Mouse (Mus musculus): ENCODE data around the gene Slc12a4. TPM values are rescaled to one million over a fixed set of nuclear protein-coding genes. Genes with fewer than 3 reads are reported as not detected.
"Not testable (repeated sequence)": the region's sequence is repeated elsewhere in the genome, so short reads cannot be mapped to it uniquely, and the experiment has no call there.

Slc12a4 gene
- polyA plus RNA-seq (2016; fragmentation: Nextera tagmentation; extraction: Ambion mirVana) = 18.7 and 19.3 TPM in 2 replicates

- WGBS = under 1% methylated on average over 47 of the region's 47 CpGs
- peaks cover 43% of the 10 kb centered on the region for H3K27me3 ChIP-seq (ENCODE audit: insufficient read depth, poor library complexity, severe bottlenecking)
- no peaks in the 10 kb centered on the region for H3K36me3 ChIP-seq
- peak within 1 kb of the TSS; percentile 77 for H3K4me3 ChIP-seq
- peaks cover 33% of the 10 kb centered on the region for H3K4me1 ChIP-seq (replicated peaks)
- peak within 1 kb of the TSS; percentile 87 for H3K27ac ChIP-seq
- DNase-seq (ENCODE audit: low spot score) = peak; percentile 80
- no peaks in the 10 kb centered on the region for H3K9me3 ChIP-seq
Observed at GRCm38 (mm10) chr8:105965905-105966341, at the start of gene Slc12a4. TSS of gene Slc12a4 (minus strand) at chr8:105966097.

GRCm38 (mm10) chr8:106012203-106012602 is 46.3 kb upstream of the Slc12a4 start:
- not testable (repeated sequence) for DNase-seq (ENCODE audit: low spot score); H3K9me3 ChIP-seq; H3K27me3 ChIP-seq (ENCODE audit: insufficient read depth, poor library complexity, severe bottlenecking)
- WGBS = 84% methylated on average over 8 of the region's 8 CpGs
- Histone ChIP-seq H3K4me3 (peak overlapping the region; percentile 100), H3K27ac (peak overlapping the region; percentile 93; the same call in 1 of the 2 replicates), H3K36me3 (peaks cover 33% of the 10 kb centered on the region), H3K4me1 (replicated peaks) (peaks cover 23% of the 10 kb centered on the region)

GRCm38 (mm10) chr8:106011643-106011986 is 45.7 kb upstream of the Slc12a4 start, which contains the start of gene Ddx28:
TSS of gene Ddx28 (minus strand) at chr8:106011882.
- WGBS = 3% methylated on average over 6 of the region's 6 CpGs
- H3K36me3 ChIP-seq = peaks cover 28% of the 10 kb centered on the region
- peaks cover 23% of the 10 kb centered on the region for H3K4me1 ChIP-seq (replicated peaks)
- peak within 1 kb of the TSS; percentile 93 for H3K27ac ChIP-seq
- H3K9me3 ChIP-seq = no peaks in the 10 kb centered on the region
- DNase-seq (ENCODE audit: low spot score) = no peak
- no peaks in the 10 kb centered on the region for H3K27me3 ChIP-seq (ENCODE audit: insufficient read depth, poor library complexity, severe bottlenecking)
- peak within 1 kb of the TSS; percentile 100 for H3K4me3 ChIP-seq

- H3K27ac ChIP-seq = peak overlapping the region; percentile 93
- WGBS = 2% methylated on average over 74 of the region's 74 CpGs
- H3K4me3 ChIP-seq = peak overlapping the region; percentile 100
- H3K4me1 ChIP-seq (replicated peaks) = peaks cover 23% of the 10 kb centered on the region
- H3K36me3 ChIP-seq = peaks cover 24% of the 10 kb centered on the region
- no peaks in the 10 kb centered on the region for H3K9me3 ChIP-seq
- no peaks in the 10 kb centered on the region for H3K27me3 ChIP-seq (ENCODE audit: insufficient read depth, poor library complexity, severe bottlenecking)
- peak; percentile 93 for DNase-seq (ENCODE audit: low spot score)
Observed at GRCm38 (mm10) chr8:106010748-106011642, 45.1 kb upstream of the Slc12a4 start.

GRCm38 (mm10) chr8:106007891-106008290 is 42.0 kb upstream of the Slc12a4 start:
- not testable (repeated sequence) for H3K9me3 ChIP-seq; DNase-seq (ENCODE audit: low spot score); H3K27ac ChIP-seq; H3K4me3 ChIP-seq; H3K27me3 ChIP-seq (ENCODE audit: insufficient read depth, poor library complexity, severe bottlenecking)
- Histone ChIP-seq H3K4me1 (replicated peaks) (peaks cover 23% of the 10 kb centered on the region), H3K36me3 (peaks cover 17% of the 10 kb centered on the region)
- 60% methylated on average over 3 of the region's 3 CpGs for WGBS

- Histone ChIP-seq H3K4me1 (replicated peaks) (peaks cover 22% of the 10 kb centered on the region), H3K27me3 (ENCODE audit: insufficient read depth, poor library complexity, severe bottlenecking) (no peaks in the 10 kb centered on the region), H3K4me3 (no peak overlapping the region), H3K9me3 (no peaks in the 10 kb centered on the region), H3K27ac (no peak overlapping the region), H3K36me3 (peaks cover 17% of the 10 kb centered on the region)
- WGBS = 80% methylated on average over 3 of the region's 3 CpGs
- DNase-seq (ENCODE audit: low spot score) = no peak
Observed at GRCm38 (mm10) chr8:106007135-106007534, 41.2 kb upstream of the Slc12a4 start.

- 84% methylated on average over 4 of the region's 4 CpGs for WGBS
- H3K27me3 ChIP-seq (ENCODE audit: insufficient read depth, poor library complexity, severe bottlenecking) = no peaks in the 10 kb centered on the region
- H3K4me3 ChIP-seq = no peak overlapping the region
- no peak for DNase-seq (ENCODE audit: low spot score)
- H3K27ac ChIP-seq = no peak overlapping the region
- H3K9me3 ChIP-seq = no peaks in the 10 kb centered on the region
- peaks cover 17% of the 10 kb centered on the region for H3K4me1 ChIP-seq (replicated peaks)
- H3K36me3 ChIP-seq = peaks cover 17% of the 10 kb centered on the region
Observed at GRCm38 (mm10) chr8:106006413-106006812, 40.5 kb upstream of the Slc12a4 start.

GRCm38 (mm10) chr8:106005875-106006274 is 40.0 kb upstream of the Slc12a4 start, which contains the start of gene Dpep2nb:
TSS of gene Dpep2nb (minus strand) at chr8:106005975.
- Histone ChIP-seq H3K36me3 (peaks cover 17% of the 10 kb centered on the region), H3K9me3 (no peaks in the 10 kb centered on the region), H3K4me1 (replicated peaks) (peaks cover 15% of the 10 kb centered on the region), H3K4me3 (no peak within 1 kb of the TSS), H3K27me3 (ENCODE audit: insufficient read depth, poor library complexity, severe bottlenecking) (no peaks in the 10 kb centered on the region), H3K27ac (no peak within 1 kb of the TSS)
- no peak for DNase-seq (ENCODE audit: low spot score)
- 79% methylated on average over 4 of the region's 4 CpGs for WGBS

- Histone ChIP-seq H3K36me3 (peaks cover 11% of the 10 kb centered on the region), H3K27ac (no peak overlapping the region), H3K4me1 (replicated peaks) (peaks cover 3% of the 10 kb centered on the region; the same call in 1 of the 2 replicates), H3K9me3 (no peaks in the 10 kb centered on the region), H3K4me3 (no peak overlapping the region), H3K27me3 (ENCODE audit: insufficient read depth, poor library complexity, severe bottlenecking) (no peaks in the 10 kb centered on the region)
- WGBS = 84% methylated on average over 8 of the region's 8 CpGs
- no peak for DNase-seq (ENCODE audit: low spot score)
Observed at GRCm38 (mm10) chr8:106004538-106005207, 38.8 kb upstream of the Slc12a4 start.

- no peak overlapping the region for H3K27ac ChIP-seq
- H3K4me3 ChIP-seq = no peak overlapping the region
- no peaks in the 10 kb centered on the region for H3K27me3 ChIP-seq (ENCODE audit: insufficient read depth, poor library complexity, severe bottlenecking)
- no peaks in the 10 kb centered on the region for H3K9me3 ChIP-seq
- H3K36me3 ChIP-seq = no peaks in the 10 kb centered on the region
- H3K4me1 ChIP-seq (replicated peaks) = no peaks in the 10 kb centered on the region
- no peak for DNase-seq (ENCODE audit: low spot score)
- WGBS = 85% methylated on average over 4 of the region's 4 CpGs
Observed at GRCm38 (mm10) chr8:106001908-106002307, 36.0 kb upstream of the Slc12a4 start.

- H3K4me3 ChIP-seq = no peak overlapping the region
- H3K4me1 ChIP-seq (replicated peaks) = no peaks in the 10 kb centered on the region
- no peaks in the 10 kb centered on the region for H3K36me3 ChIP-seq
- H3K9me3 ChIP-seq = no peaks in the 10 kb centered on the region
- no peak for DNase-seq (ENCODE audit: low spot score)
- peaks cover 4% of the 10 kb centered on the region; the same call in 1 of the 2 replicates for H3K27me3 ChIP-seq (ENCODE audit: insufficient read depth, poor library complexity, severe bottlenecking)
- no peak overlapping the region for H3K27ac ChIP-seq
- WGBS = 83% methylated on average over 2 of the region's 2 CpGs
Observed at GRCm38 (mm10) chr8:105998971-105999370, 33.1 kb upstream of the Slc12a4 start.

GRCm38 (mm10) chr8:105996359-105996758 is 30.5 kb upstream of the Slc12a4 start:
- DNase-seq (ENCODE audit: low spot score) = no peak
- peaks cover 4% of the 10 kb centered on the region; the same call in 1 of the 2 replicates for H3K27me3 ChIP-seq (ENCODE audit: insufficient read depth, poor library complexity, severe bottlenecking)
- H3K9me3 ChIP-seq = no peaks in the 10 kb centered on the region
- no peaks in the 10 kb centered on the region for H3K36me3 ChIP-seq
- peaks cover 2% of the 10 kb centered on the region; the same call in 1 of the 2 replicates for H3K4me1 ChIP-seq (replicated peaks)
- 77% methylated on average over 7 of the region's 7 CpGs for WGBS
- no peak overlapping the region for H3K4me3 ChIP-seq
- H3K27ac ChIP-seq = no peak overlapping the region

GRCm38 (mm10) chr8:105993226-105993625 is 27.3 kb upstream of the Slc12a4 start:
- Histone ChIP-seq H3K9me3 (no peaks in the 10 kb centered on the region), H3K4me1 (replicated peaks) (peaks cover 6% of the 10 kb centered on the region), H3K27me3 (ENCODE audit: insufficient read depth, poor library complexity, severe bottlenecking) (peaks cover 7% of the 10 kb centered on the region; the same call in 1 of the 2 replicates), H3K27ac (no peak overlapping the region), H3K36me3 (no peaks in the 10 kb centered on the region), H3K4me3 (no peak overlapping the region)
- DNase-seq (ENCODE audit: low spot score) = no peak
- WGBS = 65% methylated on average over 4 of the region's 4 CpGs
